Mouse (Mus musculus) liver, adult 2 months (tissue): ENCODE results near the gene Wdr91.

ENCODE experiments used
- CTCF ChIP-seq: fragments of 200-500 bp; IDR thresholded peaks from 2 replicates; pipeline ENCODE4 v1.5.1; 2011; ENCODE audit warnings: low read depth, low read length, control low read depth
- POLR2A ChIP-seq: fragments of 200-500 bp; IDR thresholded peaks from 2 replicates; pipeline ENCODE4 v1.6.1; 2011; ENCODE audit warnings: low read length, control low read depth; ENCODE audit not compliant: insufficient read depth; ENCODE audit errors: extremely low read depth

GRCm38 (mm10) chr6:34876835-34877156, 33.9 kb downstream of the Wdr91 start:
- TF ChIP-seq CTCF = no peak
- TF ChIP-seq POLR2A = no peak
